Mouse (Mus musculus) kidney, adult 2 months (tissue): ENCODE measurements around the gene Ankrd23.

ENCODE experiments used
- CTCF ChIP-seq: fragments of 200-500 bp; conservative IDR thresholded peaks from 2 replicates; pipeline ENCODE4 v1.5.1; 2011; ENCODE audit warnings: low read depth, mild to moderate bottlenecking, control low read depth, low read length, moderate library complexity, mixed read lengths; ENCODE audit not compliant: insufficient read depth, insufficient read length
- POLR2A ChIP-seq: fragments of 200-500 bp; IDR thresholded peaks from one replicate; pipeline ENCODE4 v1.6.1; 2011; ENCODE audit warnings: low read depth, low read length, control low read depth

DNA sequence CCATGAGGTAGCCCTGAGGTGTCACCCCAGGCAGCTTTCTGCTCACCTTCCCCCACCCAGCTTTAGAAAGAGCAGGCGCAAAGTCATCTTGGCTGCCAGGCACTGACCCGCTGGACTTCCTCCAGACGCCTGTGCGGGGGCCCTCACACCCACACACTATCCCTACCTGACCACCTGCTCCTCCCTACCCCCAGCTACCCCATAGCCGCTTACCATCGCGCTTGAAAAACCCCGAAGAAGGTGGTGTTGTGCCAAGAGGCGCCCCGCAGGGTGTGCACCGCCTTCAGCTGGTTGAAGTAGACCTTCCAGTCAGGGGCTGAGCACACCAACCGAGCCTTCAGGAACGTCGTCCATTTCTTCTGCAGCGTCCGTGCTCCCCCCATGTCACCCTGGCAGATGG, 15.8 kb upstream of the Ankrd23 start:
- no peak for TF ChIP-seq CTCF
- TF ChIP-seq POLR2A: no peak
